Mouse (Mus musculus) ES-E14 (cell line): ENCODE measurements around the gene Tbx19. TPM values are rescaled to one million over a fixed set of nuclear protein-coding genes. Genes with fewer than 3 reads are reported as not detected.

Source experiments
- DNase-seq: peaks from one replicate; pipeline ENCODE4 v3.0.0-alpha.2; 2013; ENCODE audit warnings: low read depth, low spot score
- H3K27ac ChIP-seq: 2 replicates; pipeline ENCODE4 v1.5.1; 2012; ENCODE audit warnings: low read depth, mild to moderate bottlenecking, low read length, moderate library complexity, mixed read lengths; ENCODE audit not compliant: poor library complexity, insufficient read depth, severe bottlenecking
- H3K36me3 ChIP-seq: 2 replicates; pipeline ENCODE4 v1.6.1; 2012; ENCODE audit warnings: mild to moderate bottlenecking, low read length, moderate library complexity, mixed read lengths; ENCODE audit not compliant: control insufficient read depth, poor library complexity, insufficient read depth, severe bottlenecking
- H3K4me1 ChIP-seq, 2 experiments: fragments of 150-350 bp in 1 of 2; sonication (generic) in 1 of 2; 2 replicates each; pipeline ENCODE4 v1.6.1; 2012; ENCODE audit warnings: low read length in 2 of 2, mild to moderate bottlenecking in 1 of 2, mixed read lengths in 1 of 2; ENCODE audit not compliant: control insufficient read depth in 2 of 2, insufficient read depth in 2 of 2, poor library complexity in 1 of 2
- H3K4me3 ChIP-seq, 2 experiments: fragments of 150-350 bp in 1 of 2; sonication (generic) in 1 of 2; 2 replicates each; pipeline ENCODE4 v1.5.1; 2012; ENCODE audit warnings: low read length in 2 of 2, low read depth in 1 of 2, mild to moderate bottlenecking in 1 of 2, mixed read lengths in 1 of 2; ENCODE audit not compliant: insufficient read depth in 1 of 2, poor library complexity in 1 of 2, severe bottlenecking in 1 of 2
- H3K9ac ChIP-seq: 2 replicates; pipeline ENCODE4 v1.6.1; 2012; ENCODE audit warnings: low read depth, mild to moderate bottlenecking, low read length, mixed read lengths; ENCODE audit not compliant: poor library complexity, insufficient read depth, severe bottlenecking
- H3K9me3 ChIP-seq: fragments of 150-350 bp; sonication (generic); 2 replicates; pipeline ENCODE4 v1.6.1; 2012; ENCODE audit warnings: low read depth, mild to moderate bottlenecking, low read length; ENCODE audit not compliant: control insufficient read depth, insufficient read depth
- CHD2 ChIP-seq: IDR thresholded peaks from 2 replicates; pipeline ENCODE4 v1.6.1; 2014; ENCODE audit warnings: mild to moderate bottlenecking, low read depth, low read length, inconsistent platforms
- HCFC1 ChIP-seq: IDR thresholded peaks from 2 replicates; pipeline ENCODE4 v1.6.1; 2012; ENCODE audit warnings: low read length, inconsistent platforms, borderline replicate concordance; ENCODE audit not compliant: insufficient read depth
- MAFK ChIP-seq: IDR thresholded peaks from 2 replicates; pipeline ENCODE4 v1.6.1; 2014; ENCODE audit warnings: mild to moderate bottlenecking, low read depth, low read length, inconsistent platforms; ENCODE audit not compliant: insufficient read depth
- ZC3H11A ChIP-seq: IDR thresholded peaks from 2 replicates; pipeline ENCODE4 v1.6.1; 2012; ENCODE audit warnings: low read depth, mild to moderate bottlenecking, inconsistent platforms, low read length, borderline replicate concordance
- ZNF384 ChIP-seq: IDR thresholded peaks from 2 replicates; pipeline ENCODE4 v1.6.1; 2012; ENCODE audit warnings: low read depth, low read length, inconsistent platforms
- in situ Hi-C, 2 experiments: fragments of 600-800 bp; cut with MboI; formaldehyde crosslinking; loops; one replicate each; pipeline ENCODE4 v1.15.1; 2025; ENCODE audit warnings: low sequenced_read_pairs in 2 of 2, inconsistent platforms in 1 of 2; ENCODE audit not compliant: unreplicated experiment in 2 of 2
- total RNA-seq: library from RNA; depleted of rRNA; stranded (reverse); fragments of 300-350 nt; gene quantifications from 2 replicates; pipeline ENCODE4 v1.2.3, GENCODE M21; 2012

Tbx19 gene
- total RNA-seq, 1 experiment, result not detected

DNA sequence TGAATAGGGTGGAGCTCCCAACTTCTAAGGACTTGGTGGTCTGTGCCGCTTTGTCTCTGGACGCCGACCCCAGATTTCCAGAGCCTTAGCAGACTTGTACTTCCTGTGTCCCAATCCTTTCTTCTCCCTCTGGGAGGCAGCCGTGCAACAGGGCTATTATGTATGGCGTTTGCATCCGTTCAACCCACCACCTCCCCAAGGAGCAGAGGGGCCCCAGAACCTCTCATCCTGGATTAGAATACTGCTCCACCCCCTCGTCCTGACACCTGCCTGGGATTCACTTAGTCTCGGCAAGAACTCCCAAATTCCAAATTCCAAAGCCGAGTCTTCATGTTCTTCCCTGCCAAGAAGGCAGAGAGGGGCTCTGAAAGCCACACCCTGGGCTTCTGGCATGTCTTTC lies 40.8 kb downstream of the Tbx19 start:
- no peak overlapping the region for H3K4me3 ChIP-seq
- no peak for DNase-seq
- no peak overlapping the region for H3K9ac ChIP-seq
- in situ Hi-C loops, result no loop called here
- no peaks in the 10 kb centered on the region for H3K9me3 ChIP-seq
- TF ChIP-seq CHD2 (no peak), ZC3H11A (no peak), ZNF384 (no peak), HCFC1 (no peak), MAFK (no peak)
- no peak overlapping the region for H3K27ac ChIP-seq
- no peaks in the 10 kb centered on the region for H3K4me1 ChIP-seq
- no peaks in the 10 kb centered on the region for H3K36me3 ChIP-seq

DNA sequence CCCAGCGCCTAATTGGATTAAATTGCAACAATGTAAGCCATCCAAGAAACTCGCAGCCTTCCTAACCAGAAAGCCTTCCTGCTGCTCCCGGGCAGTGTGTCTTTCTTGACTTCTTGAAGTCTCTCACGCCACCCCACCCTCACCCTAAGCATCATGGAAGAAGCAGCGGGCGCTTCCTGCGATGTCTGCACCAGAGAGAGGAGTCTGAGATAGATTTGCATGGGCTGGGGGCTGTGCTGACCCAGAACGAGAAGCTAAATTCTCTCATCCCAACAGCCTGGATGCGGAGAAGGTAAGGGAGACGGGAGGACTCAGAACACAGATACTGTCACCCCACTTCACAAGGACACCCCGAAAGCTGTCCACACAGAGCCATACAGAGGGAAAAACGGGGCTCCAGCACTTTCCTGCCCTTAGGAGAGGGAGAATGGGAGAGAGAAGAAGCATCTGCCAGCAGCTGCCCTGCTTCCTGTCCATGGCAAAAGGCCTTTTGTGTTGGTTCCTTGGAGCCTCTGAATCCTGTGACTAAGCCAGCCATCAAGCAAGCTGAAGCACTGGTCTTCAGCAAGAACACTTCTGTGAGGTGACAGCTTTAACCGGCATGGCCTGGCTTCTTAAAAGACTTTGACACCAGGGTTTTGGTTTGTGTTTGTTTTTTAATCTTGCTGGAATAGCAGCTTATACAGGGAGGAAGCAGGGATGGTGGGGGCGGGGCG lies 41.4 kb downstream of the Tbx19 start:
- Histone ChIP-seq H3K9me3 (no peaks in the 10 kb centered on the region), H3K27ac (no peak overlapping the region), H3K4me3 (no peak overlapping the region), H3K9ac (no peak overlapping the region), H3K36me3 (no peaks in the 10 kb centered on the region), H3K4me1 (no peaks in the 10 kb centered on the region)
- no peak for DNase-seq
- TF ChIP-seq ZC3H11A (no peak), MAFK (no peak), ZNF384 (no peak), CHD2 (no peak), HCFC1 (no peak)
- in situ Hi-C loops, result no loop called here

GRCm38 (mm10) chr1:165114460-165115175 lies 46.0 kb downstream of the Tbx19 start:
- Histone ChIP-seq H3K9ac (no peak overlapping the region), H3K9me3 (no peaks in the 10 kb centered on the region), H3K36me3 (no peaks in the 10 kb centered on the region), H3K4me3 (no peak overlapping the region), H3K27ac (no peak overlapping the region), H3K4me1 (no peaks in the 10 kb centered on the region)
- no peak for DNase-seq
- in situ Hi-C loops, result no loop called here
- TF ChIP-seq MAFK (no peak), ZC3H11A (no peak), ZNF384 (no peak), CHD2 (no peak), HCFC1 (no peak)

- in situ Hi-C loops, result no loop called here
- H3K9me3 ChIP-seq, result no peaks in the 10 kb centered on the region
- TF ChIP-seq HCFC1 (no peak), ZC3H11A (no peak), CHD2 (no peak), MAFK (no peak), ZNF384 (no peak)
- no peak overlapping the region for H3K27ac ChIP-seq
- no peak overlapping the region for H3K9ac ChIP-seq
- no peak overlapping the region for H3K4me3 ChIP-seq
- no peak for DNase-seq
- H3K4me1 ChIP-seq, result no peaks in the 10 kb centered on the region
- no peaks in the 10 kb centered on the region for H3K36me3 ChIP-seq
These were observed 46.9 kb downstream of the Tbx19 start for GRCm38 (mm10) chr1:165113700-165114099.
